In genomic region chr4:65333718-65334117, GRCm38 (mm10) we compare ENCODE assay signal across 15 mouse cellular contexts.
A peak's percentile ranks its signal among the peaks of the same experiment; 100 is the strongest.
DNase-seq lines count a peak whose midpoint lies in the region; ATAC-seq and TF ChIP-seq lines count a peak whose summit lies in the region.
"Had no signal": no experiment of that assay in that cellular context is flagged by ENCODE, and none has a peak within 500 bp of the region (broad histone marks: within the 10 kb centered on the region; RNA-seq: fewer than 3 reads in every experiment).

No protein-coding gene starts in this region.

- H3K9me3 ChIP-seq in hindbrain, embryonic 16.5 days (ENCODE audit: control insufficient read depth, low read length) = no peaks in the 10 kb centered on the region
- H3K9me3 ChIP-seq in hindbrain, embryonic 11.5 days (ENCODE audit: control insufficient read depth, low read length) = no peaks in the 10 kb centered on the region
- no peaks in the 10 kb centered on the region for H3K9me3 ChIP-seq in limb, embryonic 14.5 days (ENCODE audit: control insufficient read depth, low read length)
- no peaks in the 10 kb centered on the region for H3K9me3 ChIP-seq in limb, embryonic 10.5 days (replicated peaks)
- no peaks in the 10 kb centered on the region for H3K9me3 ChIP-seq in heart, embryonic 10.5 days
- H3K9me3 ChIP-seq: embryonic facial prominence, embryonic 12.5 days; heart, embryonic 13.5 days had no signal

- peak; percentile 52; the same call in 1 of the 2 replicates for ATAC-seq in hindbrain, embryonic 16.5 days
- no peak for ATAC-seq in hindbrain, embryonic 11.5 days (ENCODE audit: low FRiP score)
- ATAC-seq in limb, embryonic 14.5 days (ENCODE audit: low FRiP score, low read depth) = no peak
- peak; percentile 42 to 67; a peak in 2 of 4 replicates for ATAC-seq in hematopoietic stem cell, adult 5-6 weeks (replicated peaks in 1 of 2; ENCODE audit: insufficient read depth in 1 of 2, low FRiP score in 2 of 2, low TSS enrichment in 1 of 2, low read depth in 1 of 2, poor library complexity in 2 of 2, severe bottlenecking in 2 of 2)
- ATAC-seq: liver, postnatal 0 days had no signal

- DNase-seq in hindbrain, embryonic 11.5 days (ENCODE audit: low spot score) = no peak
- DNase-seq in limb, embryonic 14.5 days (ENCODE audit: low spot score) = peak; percentile 14
- DNase-seq in limb, embryonic 10.5 days (ENCODE audit: low spot score) = no peak
- peak; percentile 18 to 37 for DNase-seq in kidney, postnatal 25 days
- DNase-seq in heart, embryonic 10.5 days (ENCODE audit: low spot score) = no peak
- DNase-seq: cerebellum, adult 8-10 months; heart, adult 11 months; liver, postnatal 0 days; lung, postnatal 10 days; right cerebral cortex, adult 18-20 months had no signal

- H3K4me3 ChIP-seq in hindbrain, embryonic 16.5 days (ENCODE audit: low read length) = no peak overlapping the region
- no peak overlapping the region for H3K4me3 ChIP-seq in hindbrain, embryonic 11.5 days (ENCODE audit: low read depth, low read length)
- H3K4me3 ChIP-seq in limb, embryonic 14.5 days (replicated peaks; ENCODE audit: low read length) = no peak overlapping the region
- no peak overlapping the region for H3K4me3 ChIP-seq in limb, embryonic 10.5 days
- no peak overlapping the region for H3K4me3 ChIP-seq in heart, embryonic 10.5 days
- H3K4me3 ChIP-seq: embryonic facial prominence, embryonic 12.5 days; heart, embryonic 13.5 days had no signal

- 38% methylated on average over 1 of the region's 1 CpGs for WGBS in hindbrain, embryonic 16.5 days
- WGBS in hindbrain, embryonic 11.5 days = 78% methylated on average over 1 of the region's 1 CpGs
- 22% methylated on average over 1 of the region's 1 CpGs for WGBS in limb, embryonic 14.5 days
- WGBS in limb, embryonic 10.5 days = 51% methylated on average over 1 of the region's 1 CpGs
- 71% methylated on average over 1 of the region's 1 CpGs for WGBS in heart, embryonic 10.5 days

- H3K4me1 ChIP-seq in hindbrain, embryonic 16.5 days (ENCODE audit: control insufficient read depth, insufficient read depth, low read depth, low read length) = no peaks in the 10 kb centered on the region
- H3K4me1 ChIP-seq in hindbrain, embryonic 11.5 days (replicated peaks; ENCODE audit: control insufficient read depth, insufficient read depth, low read length) = no peaks in the 10 kb centered on the region
- H3K4me1 ChIP-seq in limb, embryonic 14.5 days (ENCODE audit: control insufficient read depth, insufficient read depth, low read length) = 0 out of 2 replicates have a peak, but pooled peaks cover 3% of the 10 kb centered on the region
- peaks cover 10% of the 10 kb centered on the region for H3K4me1 ChIP-seq in limb, embryonic 10.5 days
- no peaks in the 10 kb centered on the region for H3K4me1 ChIP-seq in heart, embryonic 10.5 days
- H3K4me1 ChIP-seq: embryonic facial prominence, embryonic 12.5 days; heart, embryonic 13.5 days had no signal

- TF ChIP-seq POLR2A in limb, embryonic 14.5 days (IDR thresholded peaks at IDR 0.05; ENCODE audit: borderline replicate concordance, extremely low read depth, insufficient read depth, insufficient read length) = no peak

- H3K4me2 ChIP-seq in hindbrain, embryonic 16.5 days (ENCODE audit: low read length) = no peak overlapping the region
- no peak overlapping the region for H3K4me2 ChIP-seq in hindbrain, embryonic 11.5 days (replicated peaks; ENCODE audit: low read depth, low read length)
- H3K4me2 ChIP-seq in limb, embryonic 14.5 days (replicated peaks; ENCODE audit: low read depth, low read length, severe bottlenecking) = no peak overlapping the region
- H3K4me2 ChIP-seq: embryonic facial prominence, embryonic 12.5 days; heart, embryonic 13.5 days had no signal

- H3K27me3 ChIP-seq in hindbrain, embryonic 16.5 days (replicated peaks; ENCODE audit: control insufficient read depth, insufficient read depth, low read length) = no peaks in the 10 kb centered on the region
- H3K27me3 ChIP-seq in hindbrain, embryonic 11.5 days (ENCODE audit: control insufficient read depth, insufficient read depth, low read length) = no peaks in the 10 kb centered on the region
- H3K27me3 ChIP-seq in limb, embryonic 14.5 days (ENCODE audit: control insufficient read depth, insufficient read depth, low read length) = no peaks in the 10 kb centered on the region
- no peaks in the 10 kb centered on the region for H3K27me3 ChIP-seq in limb, embryonic 10.5 days (ENCODE audit: low read depth, poor library complexity, severe bottlenecking)
- H3K27me3 ChIP-seq in heart, embryonic 10.5 days (ENCODE audit: insufficient read depth, poor library complexity, severe bottlenecking) = no peaks in the 10 kb centered on the region
- H3K27me3 ChIP-seq: embryonic facial prominence, embryonic 12.5 days; heart, embryonic 13.5 days had no signal

- no peaks in the 10 kb centered on the region for H3K36me3 ChIP-seq in hindbrain, embryonic 16.5 days (ENCODE audit: control insufficient read depth, insufficient read depth, low read length)
- H3K36me3 ChIP-seq in hindbrain, embryonic 11.5 days (ENCODE audit: control insufficient read depth, insufficient read depth, low read length) = no peaks in the 10 kb centered on the region
- H3K36me3 ChIP-seq in limb, embryonic 14.5 days (ENCODE audit: control insufficient read depth, insufficient read depth, low read length) = no peaks in the 10 kb centered on the region
- no peaks in the 10 kb centered on the region for H3K36me3 ChIP-seq in limb, embryonic 10.5 days
- H3K36me3 ChIP-seq in heart, embryonic 10.5 days = no peaks in the 10 kb centered on the region
- H3K36me3 ChIP-seq: embryonic facial prominence, embryonic 12.5 days; heart, embryonic 13.5 days had no signal

- H3K27ac ChIP-seq in hindbrain, embryonic 16.5 days (ENCODE audit: low read depth, low read length) = no peak overlapping the region
- no peak overlapping the region for H3K27ac ChIP-seq in hindbrain, embryonic 11.5 days (ENCODE audit: low read depth, low read length)
- no peak overlapping the region for H3K27ac ChIP-seq in limb, embryonic 14.5 days (replicated peaks; ENCODE audit: low read depth, low read length)
- H3K27ac ChIP-seq in limb, embryonic 10.5 days = no peak overlapping the region
- H3K27ac ChIP-seq in heart, embryonic 10.5 days = no peak overlapping the region
- H3K27ac ChIP-seq: embryonic facial prominence, embryonic 12.5 days; heart, embryonic 13.5 days; stomach, postnatal 0 days had no signal

- H3K9ac ChIP-seq in hindbrain, embryonic 16.5 days (ENCODE audit: low read depth, low read length) = no peak overlapping the region
- H3K9ac ChIP-seq in hindbrain, embryonic 11.5 days (ENCODE audit: low read depth, low read length) = no peak overlapping the region
- no peak overlapping the region for H3K9ac ChIP-seq in limb, embryonic 14.5 days (ENCODE audit: low read depth, low read length, severe bottlenecking)
- H3K9ac ChIP-seq: embryonic facial prominence, embryonic 12.5 days; heart, embryonic 13.5 days; liver, postnatal 0 days had no signal

Comparison
In these comparisons a context has a peak if more than half of its experiments do, and no peak if none do; other contexts are left out.
1. ATAC-seq: peak in hindbrain, embryonic 16.5 days (single experiment) and hematopoietic stem cell, adult 5-6 weeks (2 of 2); none in hindbrain, embryonic 11.5 days (single experiment) and limb, embryonic 14.5 days (single experiment).
2. DNase-seq: peak in limb, embryonic 14.5 days (single experiment) and kidney, postnatal 25 days (2 of 2); none in hindbrain, embryonic 11.5 days (single experiment), limb, embryonic 10.5 days (single experiment) and heart, embryonic 10.5 days (single experiment).